Mouse (Mus musculus): Measurements from ENCODE around the gene Atp8b5. TPM values are rescaled to one million over a fixed set of nuclear protein-coding genes. Genes with fewer than 3 reads are reported as not detected.

Gene Atp8b5
- polyA plus RNA-seq, 1 experiment from 2014 or later: 0.60 TPM

GRCm38 (mm10) chr4:43341276-43341891, 74.4 kb downstream of the Atp8b5 start:
- no peaks in the 10 kb centered on the region for H3K36me3 ChIP-seq (replicated peaks; ENCODE audit: control insufficient read depth, insufficient read depth)
- H3K27me3 ChIP-seq (ENCODE audit: control insufficient read depth, insufficient read depth, low read length): no peaks in the 10 kb centered on the region
- H3K9ac ChIP-seq: no peak overlapping the region
- DNase-seq (ENCODE audit: low spot score) (no peak), ATAC-seq (ENCODE audit: low FRiP score) (no peak)
- no peak overlapping the region for H3K27ac ChIP-seq
- no peak overlapping the region for H3K4me2 ChIP-seq (replicated peaks)
- H3K4me3 ChIP-seq (replicated peaks; ENCODE audit: low read length): no peak overlapping the region
- 43% methylated on average over 7 of the region's 7 CpGs for WGBS
- H3K4me1 ChIP-seq (replicated peaks; ENCODE audit: control insufficient read depth, insufficient read depth, low read length): no peaks in the 10 kb centered on the region
- 0 out of 2 replicates have a peak, but pooled peaks cover 4% of the 10 kb centered on the region for H3K9me3 ChIP-seq (ENCODE audit: control insufficient read depth, low read length)

- Histone ChIP-seq H3K36me3 (replicated peaks; ENCODE audit: control insufficient read depth, insufficient read depth) (no peaks in the 10 kb centered on the region), H3K27ac (no peak overlapping the region), H3K9me3 (ENCODE audit: control insufficient read depth, low read length) (no peaks in the 10 kb centered on the region), H3K4me1 (replicated peaks; ENCODE audit: control insufficient read depth, insufficient read depth, low read length) (no peaks in the 10 kb centered on the region), H3K9ac (no peak overlapping the region), H3K4me3 (replicated peaks; ENCODE audit: low read length) (no peak overlapping the region), H3K4me2 (replicated peaks) (no peak overlapping the region), H3K27me3 (ENCODE audit: control insufficient read depth, insufficient read depth, low read length) (no peaks in the 10 kb centered on the region)
- ATAC-seq (ENCODE audit: low FRiP score) (no peak), DNase-seq (ENCODE audit: low spot score) (no peak)
- WGBS: 90% methylated on average over 10 of the region's 10 CpGs
These were observed 75.5 kb downstream of the Atp8b5 start for GRCm38 (mm10) chr4:43342443-43342842.

- H3K9ac ChIP-seq: no peak overlapping the region
- no peak overlapping the region for H3K4me3 ChIP-seq (replicated peaks; ENCODE audit: low read length)
- no peak overlapping the region for H3K27ac ChIP-seq
- H3K36me3 ChIP-seq (replicated peaks; ENCODE audit: control insufficient read depth, insufficient read depth): no peaks in the 10 kb centered on the region
- no peak overlapping the region for H3K4me2 ChIP-seq (replicated peaks)
- H3K27me3 ChIP-seq (ENCODE audit: control insufficient read depth, insufficient read depth, low read length): no peaks in the 10 kb centered on the region
- no peaks in the 10 kb centered on the region for H3K4me1 ChIP-seq (replicated peaks; ENCODE audit: control insufficient read depth, insufficient read depth, low read length)
- no peak for ATAC-seq (ENCODE audit: low FRiP score)
- no peak for DNase-seq (ENCODE audit: low spot score)
- 93% methylated on average over 2 of the region's 2 CpGs for WGBS
- H3K9me3 ChIP-seq (ENCODE audit: control insufficient read depth, low read length): no peaks in the 10 kb centered on the region
These were observed 78.0 kb downstream of the Atp8b5 start for GRCm38 (mm10) chr4:43344932-43345331.

GRCm38 (mm10) chr4:43349206-43349605, 82.2 kb downstream of the Atp8b5 start:
- DNase-seq (ENCODE audit: low spot score) (no peak), ATAC-seq (ENCODE audit: low FRiP score) (no peak)
- H3K4me3 ChIP-seq (replicated peaks; ENCODE audit: low read length): no peak overlapping the region
- no peak overlapping the region for H3K4me2 ChIP-seq (replicated peaks)
- 94% methylated on average over 5 of the region's 5 CpGs for WGBS
- no peaks in the 10 kb centered on the region for H3K4me1 ChIP-seq (replicated peaks; ENCODE audit: control insufficient read depth, insufficient read depth, low read length)
- H3K9ac ChIP-seq: no peak overlapping the region
- H3K36me3 ChIP-seq (replicated peaks; ENCODE audit: control insufficient read depth, insufficient read depth): no peaks in the 10 kb centered on the region
- no peaks in the 10 kb centered on the region for H3K27me3 ChIP-seq (ENCODE audit: control insufficient read depth, insufficient read depth, low read length)
- no peaks in the 10 kb centered on the region for H3K9me3 ChIP-seq (ENCODE audit: control insufficient read depth, low read length)
- no peak overlapping the region for H3K27ac ChIP-seq

- no peaks in the 10 kb centered on the region for H3K27me3 ChIP-seq (ENCODE audit: control insufficient read depth, insufficient read depth, low read length)
- 76% methylated on average over 6 of the region's 6 CpGs for WGBS
- no peak for ATAC-seq (ENCODE audit: low FRiP score)
These were observed 83.1 kb downstream of the Atp8b5 start for GRCm38 (mm10) chr4:43350038-43350560.

GRCm38 (mm10) chr4:43353662-43354061, 86.7 kb downstream of the Atp8b5 start:
- H3K4me3 ChIP-seq (replicated peaks; ENCODE audit: low read length): no peak overlapping the region
- no peaks in the 10 kb centered on the region for H3K36me3 ChIP-seq (replicated peaks; ENCODE audit: control insufficient read depth, insufficient read depth)
- 83% methylated on average over 6 of the region's 6 CpGs for WGBS
- H3K4me2 ChIP-seq (replicated peaks): no peak overlapping the region
- no peak overlapping the region for H3K9ac ChIP-seq
- DNase-seq (ENCODE audit: low spot score): no peak
- H3K27me3 ChIP-seq (ENCODE audit: control insufficient read depth, insufficient read depth, low read length): no peaks in the 10 kb centered on the region
- no peak for ATAC-seq (ENCODE audit: low FRiP score)
- H3K27ac ChIP-seq: no peak overlapping the region
- no peaks in the 10 kb centered on the region for H3K4me1 ChIP-seq (replicated peaks; ENCODE audit: control insufficient read depth, insufficient read depth, low read length)
- no peaks in the 10 kb centered on the region for H3K9me3 ChIP-seq (ENCODE audit: control insufficient read depth, low read length)

More at GRCm38 (mm10) chr4:43350038-43350560, 83.1 kb downstream of the Atp8b5 start:
- Histone ChIP-seq H3K9ac (no peak overlapping the region), H3K36me3 (replicated peaks; ENCODE audit: control insufficient read depth, insufficient read depth) (no peaks in the 10 kb centered on the region), H3K27ac (no peak overlapping the region), H3K4me2 (replicated peaks) (no peak overlapping the region), H3K4me1 (replicated peaks; ENCODE audit: control insufficient read depth, insufficient read depth, low read length) (no peaks in the 10 kb centered on the region), H3K4me3 (replicated peaks; ENCODE audit: low read length) (no peak overlapping the region), H3K9me3 (ENCODE audit: control insufficient read depth, low read length) (no peaks in the 10 kb centered on the region)
- no peak for DNase-seq (ENCODE audit: low spot score)

- Histone ChIP-seq H3K4me1 (replicated peaks; ENCODE audit: control insufficient read depth, insufficient read depth, low read length) (no peaks in the 10 kb centered on the region), H3K27ac (no peak overlapping the region), H3K4me3 (replicated peaks; ENCODE audit: low read length) (no peak overlapping the region), H3K27me3 (ENCODE audit: control insufficient read depth, insufficient read depth, low read length) (no peaks in the 10 kb centered on the region), H3K9ac (no peak overlapping the region), H3K4me2 (replicated peaks) (no peak overlapping the region), H3K36me3 (replicated peaks; ENCODE audit: control insufficient read depth, insufficient read depth) (no peaks in the 10 kb centered on the region), H3K9me3 (ENCODE audit: control insufficient read depth, low read length) (no peaks in the 10 kb centered on the region)
- DNase-seq (ENCODE audit: low spot score): no peak
- ATAC-seq (ENCODE audit: low FRiP score): no peak
- WGBS: 92% methylated on average over 11 of the region's 11 CpGs
These were observed 98.1 kb downstream of the Atp8b5 start for GRCm38 (mm10) chr4:43364914-43365560.

GRCm38 (mm10) chr4:43367295-43367694, 100.3 kb downstream of the Atp8b5 start:
- no peaks in the 10 kb centered on the region for H3K4me1 ChIP-seq (replicated peaks; ENCODE audit: control insufficient read depth, insufficient read depth, low read length)
- H3K36me3 ChIP-seq (replicated peaks; ENCODE audit: control insufficient read depth, insufficient read depth): no peaks in the 10 kb centered on the region
- no peak for DNase-seq (ENCODE audit: low spot score)
- no peaks in the 10 kb centered on the region for H3K9me3 ChIP-seq (ENCODE audit: control insufficient read depth, low read length)
- no peaks in the 10 kb centered on the region for H3K27me3 ChIP-seq (ENCODE audit: control insufficient read depth, insufficient read depth, low read length)
- H3K9ac ChIP-seq: no peak overlapping the region
- no peak for ATAC-seq (ENCODE audit: low FRiP score)
- no peak overlapping the region for H3K4me3 ChIP-seq (replicated peaks; ENCODE audit: low read length)
- no peak overlapping the region for H3K4me2 ChIP-seq (replicated peaks)
- H3K27ac ChIP-seq: no peak overlapping the region
- WGBS: 88% methylated on average over 5 of the region's 5 CpGs

GRCm38 (mm10) chr4:43367787-43368186, 100.8 kb downstream of the Atp8b5 start:
- H3K9me3 ChIP-seq (ENCODE audit: control insufficient read depth, low read length): no peaks in the 10 kb centered on the region
- H3K27me3 ChIP-seq (ENCODE audit: control insufficient read depth, insufficient read depth, low read length): no peaks in the 10 kb centered on the region
- no peak overlapping the region for H3K4me2 ChIP-seq (replicated peaks)
- no peaks in the 10 kb centered on the region for H3K4me1 ChIP-seq (replicated peaks; ENCODE audit: control insufficient read depth, insufficient read depth, low read length)
- H3K9ac ChIP-seq: no peak overlapping the region
- H3K27ac ChIP-seq: no peak overlapping the region
- H3K36me3 ChIP-seq (replicated peaks; ENCODE audit: control insufficient read depth, insufficient read depth): no peaks in the 10 kb centered on the region
- ATAC-seq (ENCODE audit: low FRiP score): no peak
- WGBS: 96% methylated on average over 9 of the region's 9 CpGs
- no peak overlapping the region for H3K4me3 ChIP-seq (replicated peaks; ENCODE audit: low read length)
- DNase-seq (ENCODE audit: low spot score): no peak
